Mouse (Mus musculus) forebrain, embryonic 16.5 days (tissue): ENCODE measurements around the gene Sipa1l3. TPM values are rescaled to one million over a fixed set of nuclear protein-coding genes. Genes with fewer than 3 reads are reported as not detected.
A peak's percentile ranks its signal among the peaks of the same experiment; 100 is the strongest.

Experiments
- ATAC-seq: fragments of 200-750 bp; cut with Nextera tagmentation; 2 replicates; pipeline ENCODE4 v1.8.0; 2017; ENCODE audit warnings: mild to moderate bottlenecking, moderate library complexity
- H3K27ac ChIP-seq: fragments of 300-500 bp; sonication (generic); 2 replicates; pipeline ENCODE4 v1.5.1; 2014; ENCODE audit warnings: low read length, control low read depth
- H3K27me3 ChIP-seq: fragments of 300-500 bp; sonication (generic); replicated peaks from 2 replicates; pipeline ENCODE4 v1.6.1; 2014; ENCODE audit warnings: low read length; ENCODE audit not compliant: control insufficient read depth, insufficient read depth
- H3K36me3 ChIP-seq: fragments of 300-500 bp; sonication (generic); 2 replicates; pipeline ENCODE4 v1.6.1; 2014; ENCODE audit not compliant: control insufficient read depth, insufficient read depth
- H3K4me1 ChIP-seq: fragments of 300-500 bp; sonication (generic); replicated peaks from 2 replicates; pipeline ENCODE4 v1.6.1; 2014; ENCODE audit warnings: low read length; ENCODE audit not compliant: control insufficient read depth, insufficient read depth
- H3K4me2 ChIP-seq: fragments of 300-500 bp; sonication (generic); 2 replicates; pipeline ENCODE4 v1.6.1; 2014; ENCODE audit warnings: mild to moderate bottlenecking, low read length, control low read depth
- H3K4me3 ChIP-seq: fragments of 300-500 bp; sonication (generic); replicated peaks from 2 replicates; pipeline ENCODE4 v1.5.1; 2014; ENCODE audit warnings: mild to moderate bottlenecking, low read length, control low read depth
- H3K9ac ChIP-seq: fragments of 300-500 bp; sonication (generic); replicated peaks from 2 replicates; pipeline ENCODE4 v1.6.1; 2014; ENCODE audit warnings: low read depth, low read length, control low read depth
- H3K9me3 ChIP-seq: fragments of 300-500 bp; sonication (generic); 2 replicates; pipeline ENCODE4 v1.6.1; 2016; ENCODE audit warnings: low read length; ENCODE audit not compliant: control insufficient read depth
- WGBS: fragments of 180-500 bp; shearing (Covaris S2); extraction: QIAGEN DNeasy Blood & Tissue Kit; methylation state at CpG from one replicate; pipeline ENCODE4 v1.1.7; 2014; 5-methylcytosine and 5-hydroxymethylcytosine counted together
- polyA plus RNA-seq: library from polyadenylated mRNA; unstranded; fragments of >200 nt; fragmentation: Nextera tagmentation; extraction: Ambion mirVana; gene quantifications from 2 replicates; pipeline ENCODE4 v1.2.1, GENCODE M21; 2015

Sipa1l3 gene
- polyA plus RNA-seq, 1 experiment from 2014 or later = 16.1 TPM

- Histone ChIP-seq H3K4me1 (peaks cover 27% of the 10 kb centered on the region), H3K4me2 (no peak overlapping the region), H3K9me3 (no peaks in the 10 kb centered on the region), H3K36me3 (no peaks in the 10 kb centered on the region), H3K4me3 (no peak overlapping the region), H3K27me3 (no peaks in the 10 kb centered on the region), H3K27ac (no peak overlapping the region), H3K9ac (no peak overlapping the region)
- ATAC-seq = no peak
- WGBS = 85% methylated on average over 9 of the region's 9 CpGs
These were observed 180.0 kb downstream of the Sipa1l3 start for GRCm38 (mm10) chr7:29338351-29338919.

- Histone ChIP-seq H3K9ac (no peak overlapping the region), H3K27me3 (no peaks in the 10 kb centered on the region), H3K9me3 (no peaks in the 10 kb centered on the region), H3K4me2 (no peak overlapping the region), H3K4me1 (peaks cover 27% of the 10 kb centered on the region), H3K27ac (no peak overlapping the region), H3K4me3 (no peak overlapping the region), H3K36me3 (no peaks in the 10 kb centered on the region)
- ATAC-seq = no peak
- 63% methylated on average over 2 of the region's 2 CpGs for WGBS
These were observed 180.7 kb downstream of the Sipa1l3 start for GRCm38 (mm10) chr7:29337766-29338165.

GRCm38 (mm10) chr7:29336795-29337319 lies 181.6 kb downstream of the Sipa1l3 start:
- H3K9ac ChIP-seq = no peak overlapping the region

GRCm38 (mm10) chr7:29335841-29336671 lies 182.4 kb downstream of the Sipa1l3 start:
- Histone ChIP-seq H3K4me3 (no peak overlapping the region), H3K9ac (no peak overlapping the region), H3K27ac (no peak overlapping the region), H3K4me1 (peaks cover 12% of the 10 kb centered on the region), H3K27me3 (no peaks in the 10 kb centered on the region), H3K4me2 (no peak overlapping the region), H3K9me3 (no peaks in the 10 kb centered on the region), H3K36me3 (peaks cover 3% of the 10 kb centered on the region; the same call in 1 of the 2 replicates)
- WGBS = 87% methylated on average over 6 of the region's 6 CpGs
- no peak for ATAC-seq

More at GRCm38 (mm10) chr7:29336795-29337319, 181.6 kb downstream of the Sipa1l3 start:
- Histone ChIP-seq H3K4me1 (peaks cover 18% of the 10 kb centered on the region), H3K27ac (no peak overlapping the region), H3K9me3 (no peaks in the 10 kb centered on the region), H3K4me3 (no peak overlapping the region), H3K36me3 (no peaks in the 10 kb centered on the region), H3K27me3 (no peaks in the 10 kb centered on the region), H3K4me2 (no peak overlapping the region)
- 63% methylated on average over 9 of the region's 9 CpGs for WGBS
- ATAC-seq = no peak

GRCm38 (mm10) chr7:29335276-29335675 lies 183.2 kb downstream of the Sipa1l3 start:
- H3K4me2 ChIP-seq = no peak overlapping the region
- H3K27me3 ChIP-seq = no peaks in the 10 kb centered on the region
- H3K4me3 ChIP-seq = no peak overlapping the region
- no peak overlapping the region for H3K27ac ChIP-seq
- H3K9ac ChIP-seq = no peak overlapping the region
- peaks cover 9% of the 10 kb centered on the region; the same call in 1 of the 2 replicates for H3K36me3 ChIP-seq
- H3K4me1 ChIP-seq = peaks cover 12% of the 10 kb centered on the region
- no peaks in the 10 kb centered on the region for H3K9me3 ChIP-seq
- no peak for ATAC-seq

- Histone ChIP-seq H3K9me3 (no peaks in the 10 kb centered on the region), H3K4me2 (no peak overlapping the region), H3K36me3 (peaks cover 9% of the 10 kb centered on the region; the same call in 1 of the 2 replicates), H3K27ac (peak overlapping the region; percentile 46), H3K4me1 (peaks cover 12% of the 10 kb centered on the region), H3K27me3 (no peaks in the 10 kb centered on the region), H3K4me3 (no peak overlapping the region), H3K9ac (0 out of 2 replicates have a peak overlapping the region, but pooled peaks have one; percentile 5)
- no peak for ATAC-seq
- 49% methylated on average over 6 of the region's 7 CpGs for WGBS
These were observed 184.3 kb downstream of the Sipa1l3 start for GRCm38 (mm10) chr7:29334156-29334555.

GRCm38 (mm10) chr7:29328984-29329383 lies 189.5 kb downstream of the Sipa1l3 start:
- Histone ChIP-seq H3K4me3 (no peak overlapping the region), H3K9ac (no peak overlapping the region), H3K4me2 (no peak overlapping the region), H3K36me3 (peaks cover 12% of the 10 kb centered on the region), H3K27ac (no peak overlapping the region), H3K27me3 (no peaks in the 10 kb centered on the region), H3K9me3 (no peaks in the 10 kb centered on the region), H3K4me1 (peaks cover 1% of the 10 kb centered on the region; the same call in 1 of the 2 replicates)
- WGBS = 92% methylated on average over 16 of the region's 16 CpGs
- no peak for ATAC-seq

GRCm38 (mm10) chr7:29327087-29327486 lies 191.4 kb downstream of the Sipa1l3 start:
- Histone ChIP-seq H3K4me1 (no peaks in the 10 kb centered on the region), H3K4me2 (no peak overlapping the region), H3K9ac (no peak overlapping the region), H3K9me3 (no peaks in the 10 kb centered on the region), H3K4me3 (no peak overlapping the region), H3K27me3 (no peaks in the 10 kb centered on the region), H3K36me3 (peaks cover 14% of the 10 kb centered on the region), H3K27ac (no peak overlapping the region)
- 92% methylated on average over 6 of the region's 6 CpGs for WGBS
- no peak for ATAC-seq
